Mouse (Mus musculus) spleen, postnatal 4 days (tissue): ENCODE measurements around the gene Gdpd1.
A peak's percentile ranks its signal among the peaks of the same experiment; 100 is the strongest.
"Not testable (repeated sequence)": the region's sequence is repeated elsewhere in the genome, so short reads cannot be mapped to it uniquely, and the experiment has no call there.

ENCODE experiments used
- DNase-seq, 2 experiments: peaks; one replicate each; pipeline ENCODE4 v3.0.0; 2022; ENCODE audit warnings: low spot score in 2 of 2

Gdpd1 gene

DNA sequence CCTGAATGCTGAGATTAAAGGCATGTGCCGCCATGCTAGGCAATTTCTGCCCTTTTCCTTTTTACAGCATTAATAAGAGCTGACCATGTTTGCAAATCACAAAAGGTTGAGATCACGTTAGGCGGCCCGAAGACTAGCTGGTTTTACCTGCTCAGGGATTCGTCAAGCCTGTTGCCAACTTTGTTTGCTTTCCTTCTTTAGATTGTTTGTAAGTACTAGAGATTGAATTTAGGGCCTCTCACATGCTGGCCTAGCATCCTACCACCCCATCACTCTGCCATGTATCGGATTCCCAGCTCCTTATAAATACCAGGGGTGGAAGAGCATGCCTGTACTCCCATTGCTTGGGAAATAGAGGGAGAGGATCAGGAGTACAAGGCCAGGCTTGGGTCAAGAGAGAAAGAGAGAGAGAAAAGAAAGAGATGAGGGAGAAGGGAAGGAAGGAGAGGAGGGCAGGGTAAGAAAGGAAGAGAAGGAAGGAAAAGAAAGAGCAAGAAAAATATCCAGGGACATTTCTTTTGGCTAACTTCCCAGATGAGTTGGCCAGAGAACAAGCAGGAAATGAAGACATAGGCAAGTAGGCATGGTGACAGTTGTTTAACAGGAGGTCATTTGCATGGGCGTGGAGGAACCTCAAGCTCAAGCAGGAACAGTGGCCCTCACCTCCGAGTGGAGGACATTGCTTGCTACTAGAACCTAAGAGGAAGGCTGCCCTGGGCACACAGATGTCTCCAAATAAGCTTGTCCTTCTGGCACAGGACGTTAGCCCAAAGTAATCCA, 47.6 kb downstream of the Gdpd1 start:
- no peak for DNase-seq

- no peak for DNase-seq
These were observed 48.5 kb downstream of the Gdpd1 start for GRCm38 (mm10) chr11:87025351-87025750.

DNA sequence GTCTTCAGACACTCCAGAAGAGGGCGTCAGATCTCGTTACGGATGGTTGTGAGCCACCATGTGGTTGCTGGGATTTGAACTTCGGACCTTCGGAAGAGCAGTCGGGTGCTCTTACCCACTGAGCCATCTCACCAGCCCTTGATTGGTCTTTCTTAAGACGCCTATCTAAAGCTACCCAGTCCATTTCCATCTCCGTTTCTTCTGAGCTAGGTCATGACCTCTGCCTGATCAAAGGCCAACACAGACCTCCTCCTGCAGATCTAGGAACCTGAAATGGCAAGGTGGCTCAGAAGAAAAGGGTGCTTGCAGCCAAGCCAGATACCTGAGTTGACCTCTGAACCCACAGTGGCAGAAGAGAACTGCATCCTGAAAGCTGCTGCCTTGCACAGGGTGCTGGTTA, 50.6 kb downstream of the Gdpd1 start:
- DNase-seq = not testable (repeated sequence)

DNA sequence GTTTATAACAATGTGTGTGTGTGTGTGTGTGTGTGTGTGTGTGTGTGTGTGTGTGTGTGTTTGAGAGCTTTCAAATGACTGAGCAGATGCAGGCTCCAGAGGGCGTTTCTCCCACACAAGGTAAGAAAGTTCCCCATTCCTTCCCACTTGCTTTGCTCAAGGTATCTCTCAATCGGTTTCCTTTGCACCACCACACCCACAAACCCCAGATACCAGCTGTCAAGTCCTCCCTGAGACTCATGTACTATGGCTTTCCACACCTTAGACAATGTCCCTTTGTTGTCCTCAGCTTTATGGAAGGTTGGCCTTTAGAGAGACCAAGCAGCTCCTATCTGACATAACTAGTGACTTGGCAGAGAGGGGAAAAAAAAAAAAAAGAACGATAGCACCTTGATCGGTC, 51.1 kb downstream of the Gdpd1 start:
- DNase-seq = no peak

- no peak for DNase-seq
These were observed 52.3 kb downstream of the Gdpd1 start for GRCm38 (mm10) chr11:87021551-87021950.

DNA sequence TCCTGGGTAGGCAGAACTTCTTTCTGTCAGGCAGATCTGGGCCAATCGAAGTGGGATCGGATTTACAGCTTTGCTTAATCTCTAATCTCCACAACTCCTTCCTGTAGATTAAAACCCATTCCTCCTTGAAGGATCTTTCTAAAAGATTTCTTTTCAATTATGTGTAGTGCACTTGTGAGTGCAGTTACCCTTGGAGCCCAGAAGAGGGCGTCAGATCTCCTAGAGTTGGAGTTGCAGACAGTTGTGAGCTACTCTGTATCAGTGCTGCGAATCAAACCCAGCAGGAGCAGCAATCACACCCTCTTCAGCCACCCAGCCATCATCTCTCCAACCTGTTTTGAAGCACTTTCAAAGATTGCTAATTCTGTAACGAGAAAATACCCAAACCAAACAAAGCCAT, 53.4 kb downstream of the Gdpd1 start:
- no peak for DNase-seq

- DNase-seq = no peak
These were observed 54.4 kb downstream of the Gdpd1 start for GRCm38 (mm10) chr11:87019431-87019830.

GRCm38 (mm10) chr11:87018081-87018480, 55.8 kb downstream of the Gdpd1 start:
- DNase-seq = no peak

DNA sequence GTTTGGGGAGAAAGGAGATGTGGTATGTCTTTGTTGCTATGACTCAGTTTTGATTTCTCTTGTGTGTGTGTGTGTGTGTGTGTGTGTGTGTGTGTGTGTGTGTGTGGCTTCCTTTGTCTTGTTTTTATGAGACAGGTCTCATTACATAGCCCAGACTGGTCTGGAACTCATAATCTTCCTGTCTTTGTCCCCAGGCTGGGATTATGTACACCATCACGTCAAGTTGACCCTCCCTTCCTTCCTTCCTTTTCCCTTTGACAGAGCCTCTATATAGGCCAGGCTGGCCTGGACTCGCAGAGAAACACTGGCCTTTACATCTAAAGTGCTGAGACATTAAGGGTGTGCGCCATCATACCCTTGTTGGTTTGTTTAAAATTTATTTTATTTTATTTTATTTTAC, 58.2 kb downstream of the Gdpd1 start:
- DNase-seq = no peak

DNA sequence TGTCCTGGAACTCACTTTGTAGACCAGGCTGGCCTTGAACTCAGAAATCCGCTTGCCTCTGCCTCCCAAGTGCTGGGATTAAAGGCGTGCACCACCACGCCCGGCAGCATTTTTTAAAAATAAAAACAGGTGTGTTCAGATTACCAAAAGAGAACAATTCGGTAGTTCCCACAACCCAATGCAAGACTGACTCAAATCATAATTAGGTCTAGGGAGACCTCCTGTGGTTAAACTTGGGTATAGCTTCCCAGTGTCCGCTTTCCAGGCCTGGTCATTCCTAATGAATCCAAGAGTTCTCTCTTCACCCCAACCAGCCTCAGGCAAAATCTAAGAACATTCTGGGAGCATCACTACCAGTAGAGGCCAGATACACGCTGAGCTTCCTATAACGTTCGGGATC, 63.4 kb downstream of the Gdpd1 start:
- DNase-seq = peak in 1 of 2 experiments; percentile 18

DNA sequence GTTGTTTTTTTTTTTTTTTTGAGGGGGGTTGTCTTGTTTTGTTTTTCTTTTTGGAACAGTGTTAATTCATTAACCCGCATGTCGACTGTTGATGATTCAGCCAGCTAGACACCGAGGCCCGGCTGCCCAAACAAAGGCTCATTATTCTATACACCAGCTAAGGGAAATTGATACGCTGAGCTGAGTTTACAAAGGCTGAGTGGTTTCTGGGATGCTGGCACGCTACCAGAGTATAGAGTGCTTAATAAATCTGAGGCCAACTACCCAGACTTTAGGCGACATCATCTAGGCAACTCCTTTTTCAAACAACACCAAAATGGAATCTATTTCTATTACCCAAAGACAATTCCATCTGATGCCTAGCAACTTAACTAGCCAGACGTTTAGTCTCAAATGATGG, 66.5 kb downstream of the Gdpd1 start:
- DNase-seq = no peak

- no peak for DNase-seq
These were observed 68.7 kb downstream of the Gdpd1 start for GRCm38 (mm10) chr11:87004960-87005755.

- no peak for DNase-seq
These were observed 71.6 kb downstream of the Gdpd1 start for GRCm38 (mm10) chr11:87002078-87002829.

DNA sequence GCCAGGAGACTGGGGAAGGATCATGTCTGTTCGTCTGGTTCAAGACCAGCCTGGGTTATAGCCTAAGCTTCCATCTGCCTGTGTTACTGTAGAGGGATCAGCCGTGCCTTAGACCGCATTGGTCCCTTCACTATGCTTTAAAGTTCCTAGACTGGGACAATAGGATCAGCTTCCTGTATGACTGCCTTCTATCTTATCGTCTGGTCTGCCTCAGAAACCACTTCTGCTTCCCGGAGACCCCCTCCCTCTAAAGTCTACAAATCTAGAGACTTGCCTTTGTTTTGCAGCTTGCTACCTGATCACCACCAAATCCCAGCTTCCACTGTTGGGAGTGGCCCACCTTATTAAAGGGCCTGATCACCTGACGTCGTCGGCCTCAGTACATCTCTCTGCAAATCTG, 72.6 kb downstream of the Gdpd1 start:
- DNase-seq = no peak

DNA sequence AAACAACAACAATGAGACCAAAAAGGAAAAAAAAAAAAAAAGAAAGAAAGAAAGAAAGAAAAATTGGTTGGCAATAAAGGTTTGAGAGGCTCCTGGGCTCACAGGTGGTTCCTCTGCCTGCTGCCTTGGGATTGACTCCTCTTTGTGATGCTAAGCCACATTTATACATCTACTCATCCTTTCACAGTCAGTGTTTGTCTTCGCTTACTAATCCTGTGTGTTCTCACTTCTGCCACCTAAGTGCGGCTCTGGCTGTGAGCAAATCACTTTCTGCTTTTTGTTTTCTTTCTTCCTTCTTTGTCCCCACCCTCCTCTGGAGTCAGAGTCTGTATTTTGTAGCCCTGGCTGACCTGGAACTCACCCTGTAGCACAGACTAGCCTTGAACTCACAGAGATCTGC, 77.6 kb downstream of the Gdpd1 start:
- DNase-seq = no peak

DNA sequence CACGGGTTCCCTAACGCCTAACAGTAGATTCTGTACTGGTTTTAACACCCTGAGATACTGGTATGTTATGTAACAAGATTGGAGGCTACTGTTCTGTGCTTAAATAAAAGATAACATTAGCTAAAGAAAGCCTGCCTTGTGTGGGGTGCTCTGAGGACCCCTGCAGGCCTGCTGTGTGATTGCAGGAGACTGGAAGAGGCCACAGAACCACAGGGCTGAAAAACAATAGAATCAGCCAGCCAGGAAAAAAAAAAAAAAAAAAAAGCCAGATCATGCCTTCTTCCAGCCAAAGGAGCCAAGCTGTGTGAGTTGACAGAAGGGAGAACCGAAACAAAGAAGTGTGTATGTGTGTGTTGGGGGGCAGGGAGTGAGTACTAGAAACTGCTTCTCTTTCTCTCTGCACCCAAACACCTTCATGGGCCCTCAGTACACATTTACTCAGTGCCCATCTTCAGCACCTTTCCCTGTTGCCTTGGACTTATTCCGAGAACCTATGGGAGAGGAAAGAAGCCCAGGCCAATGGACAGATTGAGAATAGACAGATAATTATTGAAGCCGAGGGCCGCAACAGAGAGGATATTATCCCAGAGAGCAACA, 78.1 kb downstream of the Gdpd1 start:
- DNase-seq = peak; percentile 44 to 68

DNA sequence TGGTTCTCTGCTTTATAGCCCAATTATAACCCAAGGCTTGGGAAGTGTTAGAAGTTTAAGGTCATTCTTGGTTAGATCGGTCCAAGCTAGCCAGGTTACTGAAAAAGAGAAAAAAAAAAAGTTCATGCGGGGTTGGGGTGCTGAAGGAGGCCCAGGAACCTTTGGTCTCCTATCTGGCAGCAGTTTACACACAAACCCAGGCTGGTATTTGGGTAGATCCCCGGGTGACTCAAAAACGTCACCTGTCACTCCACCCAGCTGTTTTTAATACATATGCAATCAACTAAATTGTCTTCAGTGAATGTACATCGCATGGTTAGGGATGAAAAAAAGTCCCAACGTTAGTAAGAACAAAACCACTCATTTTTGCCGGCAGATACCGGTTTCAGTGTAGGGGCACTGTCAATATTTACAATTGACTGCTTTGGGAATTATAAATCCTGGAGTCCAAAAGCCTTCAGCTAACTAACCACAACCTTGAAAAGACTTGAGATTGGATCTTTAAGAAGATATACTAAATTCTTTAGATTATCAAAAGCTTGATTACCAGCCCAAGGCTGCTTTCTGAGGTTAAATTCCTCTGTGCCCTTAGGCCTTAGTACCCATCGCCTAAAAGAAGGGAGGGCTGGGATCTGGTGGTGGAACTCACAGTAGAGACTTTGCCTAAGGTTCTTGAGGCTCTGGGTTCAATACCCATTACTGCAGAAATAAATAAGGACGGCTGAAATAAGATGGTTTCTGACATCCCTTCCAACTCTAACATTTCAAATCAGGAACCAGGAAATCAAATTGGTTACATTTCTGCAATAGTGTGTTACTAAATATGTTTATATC, 78.9 kb downstream of the Gdpd1 start:
- no peak for DNase-seq

DNA sequence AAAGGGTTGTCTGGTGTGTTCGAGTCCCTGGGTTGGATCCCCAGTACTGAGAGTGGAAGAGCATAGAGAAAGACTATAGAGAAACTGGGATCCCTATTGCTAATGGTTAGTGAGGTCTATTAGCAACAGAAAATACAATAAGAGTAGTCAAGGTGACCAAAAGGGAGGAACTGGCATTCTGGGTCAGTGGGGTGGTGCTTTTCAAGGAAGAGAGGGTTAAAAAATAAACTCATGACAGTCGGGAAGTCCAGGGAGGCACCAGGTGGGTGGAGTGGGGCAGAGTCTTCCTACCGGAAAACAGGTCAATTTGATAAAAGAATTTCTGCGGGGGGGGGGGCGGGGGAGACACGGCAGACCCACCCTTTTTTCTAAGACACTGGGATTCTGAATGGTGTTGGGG, 79.5 kb downstream of the Gdpd1 start:
- no peak for DNase-seq

- DNase-seq = peak; percentile 83 to 89
These were observed 80.5 kb downstream of the Gdpd1 start, which contains the start of gene Ypel2 for GRCm38 (mm10) chr11:86993041-86994037. TSS of gene Ypel2 (minus strand) at chr11:86993707.
